Mouse (Mus musculus) CH12.LX (cell line): ENCODE measurements at regions not wholly inside any gene's neighbourhood (a gene's known extent, or its start where the extent isn't known, plus 50 kb on each side); places are given as distances from the start of the nearest gene placed in this dataset.

Source experiments
- CTCF ChIP-seq, 2 experiments: IDR thresholded peaks in 1 of 2; conservative IDR thresholded peaks in 1 of 2; 2 replicates each; pipeline ENCODE4 v1.5.1; 2011 to 2012; ENCODE audit warnings: low read depth in 2 of 2, low read length in 2 of 2, improper control_type of control experiment in 1 of 2, inconsistent platforms in 1 of 2, mild to moderate bottlenecking in 1 of 2, moderate library complexity in 1 of 2
- GABPA ChIP-seq: IDR thresholded peaks from 2 replicates; pipeline ENCODE4 v1.6.1; 2012; ENCODE audit warnings: low read depth, low read length, improper control_type of control experiment, inconsistent platforms; ENCODE audit not compliant: insufficient replicate concordance
- MAFK ChIP-seq: IDR thresholded peaks from 2 replicates; pipeline ENCODE4 v1.6.1; 2011; ENCODE audit warnings: low read length, improper control_type of control experiment; ENCODE audit not compliant: insufficient replicate concordance
- MYC ChIP-seq: IDR thresholded peaks from 2 replicates; pipeline ENCODE4 v1.6.1; 2011; ENCODE audit warnings: low read depth, mild to moderate bottlenecking, improper control_type of control experiment, low read length
- SIN3A ChIP-seq: IDR thresholded peaks from 2 replicates; pipeline ENCODE4 v1.6.1; 2012; ENCODE audit warnings: low read length, improper control_type of control experiment, inconsistent platforms
- USF2 ChIP-seq: conservative IDR thresholded peaks from 2 replicates; pipeline ENCODE4 v1.6.1; 2011; ENCODE audit warnings: low read depth, low read length, improper control_type of control experiment

DNA sequence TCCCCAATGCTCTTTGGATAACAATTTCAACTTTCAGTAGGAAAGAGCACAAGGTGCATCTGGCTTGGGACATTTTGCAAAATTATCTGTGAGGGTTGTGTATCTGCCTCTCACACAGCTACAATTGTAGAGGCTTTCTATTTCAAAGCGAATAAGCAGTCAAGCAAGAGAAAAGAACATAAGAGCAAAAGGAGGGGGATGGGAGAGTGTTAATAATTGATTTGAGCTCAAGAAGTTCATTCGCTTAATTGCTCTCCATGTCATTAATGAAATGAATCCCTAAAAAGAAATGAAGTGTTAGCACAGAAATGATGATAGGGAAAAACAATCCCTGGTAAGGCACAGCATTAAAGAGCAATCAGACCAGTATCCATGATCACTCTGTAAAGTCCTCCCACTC is 121.4 kb upstream of the Vgll3 start:
- TF ChIP-seq CTCF (conservative IDR thresholded peaks at IDR 0.05 in 1 of 2, IDR thresholded peaks at IDR 0.05 in 1 of 2; ENCODE audit: low read depth in 2 of 2, low read length in 2 of 2) (no peak), USF2 (no peak), MAFK (no peak), MYC (no peak), SIN3A (no peak), GABPA (no peak)
